Mouse (Mus musculus) midbrain, postnatal 0 days (tissue): Measurements from ENCODE around the gene Sec24c. TPM values are rescaled to one million over a fixed set of nuclear protein-coding genes. Genes with fewer than 3 reads are reported as not detected.
A peak's percentile ranks its signal among the peaks of the same experiment; 100 is the strongest.

Experiments used
- ATAC-seq: fragments of 200-750 bp; cut with Nextera tagmentation; 2 replicates; pipeline ENCODE4 v1.8.0; 2017; ENCODE audit warnings: moderate number of reproducible peaks, mild to moderate bottlenecking, moderate TSS enrichment, moderate library complexity; ENCODE audit not compliant: low FRiP score
- DNase-seq: peaks from one replicate; pipeline ENCODE4 v3.0.0-alpha.2; 2015; ENCODE audit warnings: low spot score
- H3K27ac ChIP-seq: fragments of 300-500 bp; sonication (generic); 2 replicates; pipeline ENCODE4 v1.5.1; 2014; ENCODE audit warnings: low read depth, mild to moderate bottlenecking, low read length, mixed read lengths
- H3K27me3 ChIP-seq: fragments of 300-500 bp; sonication (generic); 2 replicates; pipeline ENCODE4 v1.6.1; 2014; ENCODE audit warnings: low read length, control low read depth, mixed read lengths; ENCODE audit not compliant: insufficient read depth
- H3K36me3 ChIP-seq: fragments of 300-500 bp; sonication (generic); 2 replicates; pipeline ENCODE4 v1.6.1; 2014; ENCODE audit warnings: low read length, control low read depth, mixed read lengths; ENCODE audit not compliant: insufficient read depth
- H3K4me1 ChIP-seq: fragments of 300-500 bp; sonication (generic); 2 replicates; pipeline ENCODE4 v1.6.1; 2014; ENCODE audit warnings: mild to moderate bottlenecking, control low read depth, antibody characterized with exemption, low read length, mixed read lengths; ENCODE audit not compliant: insufficient read depth
- H3K4me2 ChIP-seq: fragments of 300-500 bp; sonication (generic); 2 replicates; pipeline ENCODE4 v1.6.1; 2014; ENCODE audit warnings: low read depth, mild to moderate bottlenecking, low read length, mixed read lengths; ENCODE audit not compliant: poor library complexity, severe bottlenecking
- H3K4me3 ChIP-seq: fragments of 300-500 bp; sonication (generic); 2 replicates; pipeline ENCODE4 v1.5.1; 2014; ENCODE audit warnings: low read depth, mild to moderate bottlenecking, low read length, moderate library complexity
- H3K9ac ChIP-seq: fragments of 300-500 bp; sonication (generic); replicated peaks from 2 replicates; pipeline ENCODE4 v1.6.1; 2014; ENCODE audit warnings: mild to moderate bottlenecking, low read length, moderate library complexity, mixed read lengths; ENCODE audit not compliant: poor library complexity, severe bottlenecking
- H3K9me3 ChIP-seq: fragments of 300-500 bp; sonication (generic); 2 replicates; pipeline ENCODE4 v1.6.1; 2016; ENCODE audit warnings: low read length, control low read depth
- CTCF ChIP-seq: IDR thresholded peaks from 2 replicates; pipeline ENCODE4 v1.5.1; 2016; ENCODE audit warnings: antibody characterized with exemption, mild to moderate bottlenecking
- WGBS: fragments of 180-500 bp; shearing (Covaris S2); extraction: QIAGEN DNeasy Blood & Tissue Kit; methylation state at CpG from one replicate; pipeline ENCODE4 v1.1.7; 2014; 5-methylcytosine and 5-hydroxymethylcytosine counted together
- polyA plus RNA-seq: library from polyadenylated mRNA; unstranded; fragments of >200 nt; fragmentation: Nextera tagmentation; extraction: Ambion mirVana; gene quantifications from 2 replicates; pipeline ENCODE4 v1.2.1, GENCODE M21; 2015
- total RNA-seq: library from RNA; depleted of rRNA; stranded (reverse); fragments of >200 nt; gene quantifications from 2 replicates; pipeline ENCODE4 v1.2.3, GENCODE M21; 2014

The Sec24c gene
- total and polyA plus RNA-seq, 2 experiments from 2014 or later = 63.7 to 141 TPM

DNA sequence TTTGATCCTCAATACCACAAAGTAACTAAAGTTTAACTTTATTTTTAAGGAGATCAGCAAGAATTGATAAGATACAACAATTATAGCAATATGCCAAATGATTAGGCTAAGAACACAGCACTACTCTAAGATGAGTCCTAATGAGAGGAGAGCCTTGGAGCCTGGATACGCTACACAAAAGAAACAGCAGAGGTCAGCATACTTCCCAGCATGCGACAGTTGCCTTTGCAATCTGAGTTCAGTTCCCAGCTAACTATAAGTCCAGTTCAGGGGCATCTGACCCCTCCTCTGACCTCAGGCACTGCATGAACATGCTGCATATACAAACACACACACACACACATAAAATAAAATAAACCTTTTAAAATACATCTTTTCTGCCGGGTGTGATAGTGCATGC, 28.6 kb upstream of the Sec24c start:
- DNase-seq (no peak), ATAC-seq (no peak)
- no peak overlapping the region for H3K9ac ChIP-seq
- H3K4me1 ChIP-seq = 0 out of 2 replicates have a peak, but pooled peaks cover 4% of the 10 kb centered on the region
- H3K4me3 ChIP-seq = no peak overlapping the region
- no peaks in the 10 kb centered on the region for H3K9me3 ChIP-seq
- H3K27ac ChIP-seq = no peak overlapping the region
- H3K4me2 ChIP-seq = no peak overlapping the region
- no peaks in the 10 kb centered on the region for H3K27me3 ChIP-seq
- peak; percentile 24 for TF ChIP-seq CTCF
- 29% methylated on average over 3 of the region's 3 CpGs for WGBS
- no peaks in the 10 kb centered on the region for H3K36me3 ChIP-seq

DNA sequence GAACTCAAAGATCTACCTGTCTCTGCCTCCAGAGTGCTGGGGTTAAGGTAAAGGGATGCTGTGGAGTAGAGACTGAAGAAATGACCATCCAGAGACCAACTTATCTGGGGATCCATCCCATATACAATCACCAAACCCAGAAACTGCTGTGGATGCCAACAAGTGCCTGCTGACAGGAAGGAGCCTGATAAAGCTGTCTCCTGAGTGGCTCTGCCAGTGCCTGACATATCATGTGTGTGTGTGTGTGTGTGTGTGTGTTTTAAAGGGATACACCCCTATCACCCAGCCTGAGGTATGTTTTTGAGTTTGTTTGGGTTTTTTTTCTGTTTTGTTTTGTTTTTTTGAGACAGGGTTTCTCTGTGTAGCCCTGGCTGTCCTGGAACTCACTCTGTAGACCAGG, 27.7 kb upstream of the Sec24c start:
- H3K9me3 ChIP-seq = no peaks in the 10 kb centered on the region
- ATAC-seq (no peak), DNase-seq (no peak)
- H3K27ac ChIP-seq = no peak overlapping the region
- no peak for TF ChIP-seq CTCF
- H3K27me3 ChIP-seq = no peaks in the 10 kb centered on the region
- no peak overlapping the region for H3K9ac ChIP-seq
- no peaks in the 10 kb centered on the region for H3K36me3 ChIP-seq
- no peak overlapping the region for H3K4me3 ChIP-seq
- H3K4me2 ChIP-seq = no peak overlapping the region
- 0 out of 2 replicates have a peak, but pooled peaks cover 4% of the 10 kb centered on the region for H3K4me1 ChIP-seq

DNA sequence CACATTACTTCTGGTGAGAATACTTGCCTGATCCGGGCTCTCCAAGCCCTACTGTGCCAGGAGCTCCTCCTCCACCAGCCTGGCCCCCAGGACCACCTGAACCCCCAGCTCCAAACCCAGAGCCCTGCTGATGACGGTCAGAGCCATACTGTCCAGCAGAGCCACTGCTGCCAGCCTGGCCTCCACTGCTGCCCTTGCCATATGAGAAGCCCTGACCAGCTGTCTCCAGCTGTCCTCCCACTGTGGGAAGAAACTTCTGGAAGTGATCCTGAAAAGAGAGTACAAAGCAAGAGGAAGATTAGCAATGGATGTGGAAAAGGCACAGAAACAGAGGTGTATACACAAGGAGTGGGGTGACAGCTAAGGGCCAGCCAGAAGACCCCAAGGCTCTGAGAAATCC, 23.1 kb upstream of the Sec24c start:
- no peak for ATAC-seq
- Histone ChIP-seq H3K27ac (no peak overlapping the region), H3K4me1 (no peaks in the 10 kb centered on the region), H3K4me3 (no peak overlapping the region), H3K4me2 (no peak overlapping the region), H3K9me3 (no peaks in the 10 kb centered on the region), H3K36me3 (no peaks in the 10 kb centered on the region), H3K9ac (no peak overlapping the region), H3K27me3 (no peaks in the 10 kb centered on the region)
- DNase-seq = no peak
- no peak for TF ChIP-seq CTCF
- whole genome bisulfite sequencing = 66% methylated on average over 2 of the region's 2 CpGs

DNA sequence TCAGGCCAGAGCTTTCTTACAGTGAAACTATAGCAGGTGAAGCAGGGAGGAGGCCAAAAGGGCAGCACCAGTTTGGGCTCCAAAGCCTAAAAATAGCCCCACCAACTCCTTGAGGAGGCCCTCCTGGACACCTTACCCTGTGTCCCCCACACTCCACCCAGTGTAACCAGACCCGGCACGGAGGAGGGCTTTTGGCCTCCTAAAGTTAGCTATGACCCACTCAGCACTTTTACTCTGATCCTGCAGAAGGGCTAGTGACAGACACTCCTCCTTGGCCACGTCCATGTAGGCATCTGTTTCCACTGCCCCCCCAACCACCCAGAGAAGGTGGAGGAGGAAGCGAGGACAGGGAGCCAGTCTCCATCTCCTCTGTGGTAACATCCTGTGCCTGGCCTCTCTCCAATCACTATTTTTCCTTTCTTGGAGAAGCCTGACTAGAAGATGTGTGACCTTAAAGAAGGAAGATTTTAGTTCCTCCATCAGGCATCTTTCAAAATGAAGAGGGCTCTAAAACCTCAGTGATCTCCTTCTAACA, 22.3 kb upstream of the Sec24c start:
- WGBS = 68% methylated on average over 4 of the region's 4 CpGs
- Histone ChIP-seq H3K4me3 (no peak overlapping the region), H3K27me3 (no peaks in the 10 kb centered on the region), H3K27ac (no peak overlapping the region), H3K36me3 (no peaks in the 10 kb centered on the region), H3K9ac (no peak overlapping the region), H3K9me3 (no peaks in the 10 kb centered on the region), H3K4me2 (no peak overlapping the region), H3K4me1 (no peaks in the 10 kb centered on the region)
- no peak for TF ChIP-seq CTCF
- DNase-seq (no peak), ATAC-seq (no peak)

DNA sequence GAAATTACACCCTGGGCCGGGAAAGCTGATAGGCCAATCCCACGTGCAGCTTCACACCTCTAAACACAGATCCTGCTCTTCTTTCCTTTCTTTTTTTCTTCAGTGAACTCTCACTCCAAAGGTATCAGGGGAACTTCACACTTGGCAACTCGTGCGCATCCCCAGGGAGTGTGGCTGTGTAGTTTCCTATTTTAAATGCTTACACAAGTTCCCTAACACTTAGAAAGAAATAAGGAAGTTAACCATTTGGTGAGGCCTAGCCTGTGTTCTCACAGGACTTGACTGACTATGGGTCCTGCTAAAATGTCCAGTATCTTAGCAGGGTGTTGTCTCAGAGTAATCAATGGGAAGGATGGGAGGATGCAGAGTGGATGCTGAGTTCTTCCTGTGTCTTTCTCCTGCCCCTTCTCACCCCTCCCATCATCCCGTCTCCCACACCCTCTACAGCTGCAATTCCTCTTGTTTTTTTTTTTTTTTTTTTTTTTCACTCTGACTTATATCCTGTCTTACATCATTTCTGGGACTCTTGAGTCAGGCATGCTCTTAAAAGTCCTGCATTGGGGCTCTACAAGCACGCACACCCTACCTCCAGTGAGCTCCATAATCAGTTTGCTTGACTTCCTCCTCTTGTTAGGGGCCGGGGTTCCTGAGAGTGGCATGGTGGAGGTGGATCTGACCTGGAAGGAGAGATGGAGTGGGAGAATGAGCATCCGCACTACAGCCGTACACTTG, 19.3 kb upstream of the Sec24c start:
- no peak overlapping the region for H3K27ac ChIP-seq
- WGBS = 80% methylated on average over 9 of the region's 9 CpGs
- H3K27me3 ChIP-seq = no peaks in the 10 kb centered on the region
- H3K4me1 ChIP-seq = no peaks in the 10 kb centered on the region
- no peak overlapping the region for H3K9ac ChIP-seq
- TF ChIP-seq CTCF = no peak
- no peak for ATAC-seq
- H3K4me3 ChIP-seq = no peak overlapping the region
- DNase-seq = no peak
- H3K9me3 ChIP-seq = no peaks in the 10 kb centered on the region
- no peaks in the 10 kb centered on the region for H3K36me3 ChIP-seq
- no peak overlapping the region for H3K4me2 ChIP-seq

DNA sequence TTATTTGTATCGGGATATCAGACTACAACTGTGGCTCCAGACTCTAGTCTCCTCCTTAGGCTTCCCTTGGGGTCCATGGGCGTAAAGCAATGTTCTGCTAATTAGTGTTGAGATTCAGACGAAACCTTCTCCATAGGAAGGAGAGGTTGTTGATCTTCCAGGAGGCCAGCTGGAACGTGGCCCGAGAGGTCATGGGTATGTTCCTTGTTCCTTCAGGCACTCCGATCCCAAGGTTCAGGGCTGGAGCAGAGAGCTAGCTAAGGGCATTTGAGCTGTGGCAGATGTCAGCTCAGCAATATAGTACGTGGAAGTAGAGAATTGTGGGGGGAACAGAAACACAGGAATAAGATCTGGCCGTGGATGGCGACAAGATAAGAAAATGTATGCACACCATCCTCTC, 18.4 kb upstream of the Sec24c start:
- Histone ChIP-seq H3K9ac (no peak overlapping the region), H3K9me3 (no peaks in the 10 kb centered on the region), H3K36me3 (no peaks in the 10 kb centered on the region), H3K4me3 (no peak overlapping the region), H3K4me2 (no peak overlapping the region), H3K4me1 (no peaks in the 10 kb centered on the region; the same call in 1 of the 2 replicates), H3K27ac (no peak overlapping the region), H3K27me3 (no peaks in the 10 kb centered on the region)
- 82% methylated on average over 9 of the region's 9 CpGs for WGBS
- no peak for TF ChIP-seq CTCF
- DNase-seq (no peak), ATAC-seq (no peak)
